Mouse (Mus musculus) yolk sac, embryonic 10.5 days (tissue): ENCODE data around the gene Slc25a35.
A peak's percentile ranks its signal among the peaks of the same experiment; 100 is the strongest.
"Not testable (repeated sequence)": the region's sequence is repeated elsewhere in the genome, so short reads cannot be mapped to it uniquely, and the experiment has no call there.

Experiments
- DNase-seq: peaks from one replicate; pipeline ENCODE4 v3.0.0-alpha.2; 2017; ENCODE audit warnings: low spot score

Gene Slc25a35

GRCm38 (mm10) chr11:68961596-68961995, 6.3 kb upstream of the Slc25a35 start:
- DNase-seq, result no peak

- DNase-seq, result not testable (repeated sequence)
Measured at GRCm38 (mm10) chr11:68962159-68962558, 5.8 kb upstream of the Slc25a35 start.

- no peak for DNase-seq
Measured at GRCm38 (mm10) chr11:68963405-68963804, 4.5 kb upstream of the Slc25a35 start.

- no peak for DNase-seq
Measured at GRCm38 (mm10) chr11:68965050-68965449, 2.9 kb upstream of the Slc25a35 start.

- DNase-seq, result no peak
Measured at GRCm38 (mm10) chr11:68965845-68966244, 2.1 kb upstream of the Slc25a35 start.

GRCm38 (mm10) chr11:68966554-68966953, 1.4 kb upstream of the Slc25a35 start:
- no peak for DNase-seq

GRCm38 (mm10) chr11:68968752-68969151, 821 bp downstream of the Slc25a35 start:
- DNase-seq, result no peak

GRCm38 (mm10) chr11:68970232-68970631, 2.3 kb downstream of the Slc25a35 start:
- no peak for DNase-seq

- DNase-seq, result peak; percentile 85
Measured at GRCm38 (mm10) chr11:68973250-68974058, 5.5 kb downstream of the Slc25a35 start.

GRCm38 (mm10) chr11:68974059-68974450, 6.1 kb downstream of the Slc25a35 start:
- DNase-seq, result no peak

- DNase-seq, result no peak
Measured at GRCm38 (mm10) chr11:68975085-68975484, 7.2 kb downstream of the Slc25a35 start, which contains the start of gene Rangrf. Gene Rangrf, minus strand, starts transcription at chr11:68975185.

- DNase-seq, result no peak
Measured at GRCm38 (mm10) chr11:68975601-68976000, 7.7 kb downstream of the Slc25a35 start.

GRCm38 (mm10) chr11:68979320-68979733, 11.4 kb downstream of the Slc25a35 start:
- no peak for DNase-seq

GRCm38 (mm10) chr11:68980919-68981318, 13.0 kb downstream of the Slc25a35 start:
- DNase-seq, result no peak

- peak; percentile 50 for DNase-seq
Measured at GRCm38 (mm10) chr11:68982639-68983369, 14.9 kb downstream of the Slc25a35 start.

- no peak for DNase-seq
Measured at GRCm38 (mm10) chr11:68987365-68987882, 19.5 kb downstream of the Slc25a35 start.

- no peak for DNase-seq
Measured at GRCm38 (mm10) chr11:68988341-68988740, 20.4 kb downstream of the Slc25a35 start.

- DNase-seq, result no peak
Measured at GRCm38 (mm10) chr11:68993122-68993521, 25.2 kb downstream of the Slc25a35 start.

GRCm38 (mm10) chr11:68994377-68994776, 26.4 kb downstream of the Slc25a35 start:
- no peak for DNase-seq

- no peak for DNase-seq
Measured at GRCm38 (mm10) chr11:68997080-68997479, 29.1 kb downstream of the Slc25a35 start.

- not testable (repeated sequence) for DNase-seq
Measured at GRCm38 (mm10) chr11:69002782-69003181, 34.9 kb downstream of the Slc25a35 start.

- no peak for DNase-seq
Measured at GRCm38 (mm10) chr11:69003592-69003991, 35.7 kb downstream of the Slc25a35 start.

GRCm38 (mm10) chr11:69005193-69005592, 37.3 kb downstream of the Slc25a35 start:
- no peak for DNase-seq
